Mouse (Mus musculus): ENCODE measurements around the gene Mtss1l. TPM values are rescaled to one million over a fixed set of nuclear protein-coding genes. Genes with fewer than 3 reads are reported as not detected.

Gene Mtss1l
- polyA plus RNA-seq (2016; fragmentation: Nextera tagmentation; extraction: Ambion mirVana) = 8.9 and 10.0 TPM in 2 replicates

DNA sequence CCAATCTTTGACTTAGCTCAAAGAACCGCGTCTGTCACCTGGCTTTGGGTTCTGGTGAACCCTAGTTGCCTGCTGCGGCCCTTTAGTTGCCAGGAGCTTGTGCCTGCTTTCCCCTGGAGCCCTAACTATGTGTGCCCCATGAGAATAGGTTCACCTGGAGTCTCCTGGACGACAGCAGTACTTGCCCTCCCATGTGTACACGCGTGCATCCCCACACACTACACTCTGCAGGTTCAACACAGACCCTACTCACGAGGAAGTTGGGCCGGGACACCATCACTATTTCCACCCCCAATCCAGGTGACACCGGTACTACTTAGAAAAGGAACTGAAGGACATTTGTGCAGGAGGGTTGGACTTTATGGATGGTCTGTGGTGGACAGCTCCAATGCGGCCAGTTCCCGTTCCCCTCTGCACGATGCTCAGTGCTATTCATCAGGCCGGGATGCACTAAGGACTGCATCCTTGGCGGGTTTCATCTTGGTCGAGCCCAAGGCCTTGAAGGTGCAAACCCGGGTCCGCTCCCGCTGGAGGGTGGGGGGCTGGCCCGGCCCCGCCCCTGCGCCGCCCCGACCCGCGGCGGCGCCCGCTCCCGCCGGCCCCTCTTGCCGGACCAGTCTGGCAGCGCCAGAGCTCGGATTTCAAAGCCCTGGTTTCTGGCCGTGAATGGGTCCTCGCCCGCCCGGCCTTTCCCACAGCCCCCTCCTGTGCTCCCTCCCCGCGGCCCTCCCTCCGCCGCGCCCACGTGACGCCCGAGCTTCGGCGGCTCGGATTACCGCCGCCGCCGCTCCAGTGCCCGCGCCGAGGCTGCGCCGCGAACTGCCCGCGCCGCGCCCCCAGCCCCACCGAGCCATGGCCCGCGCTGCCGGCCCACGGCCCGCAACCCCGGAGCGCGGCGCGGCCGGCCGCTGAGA lies at the start of gene Mtss1l:
Gene Mtss1l (plus strand): TSS at position 792 of the 914 bp plus-strand sequence.
- Histone ChIP-seq H3K4me3 (replicated peaks) (peak within 1 kb of the TSS; percentile 80), H3K9me3 (no peaks in the 10 kb centered on the region), H3K4me1 (peaks cover 68% of the 10 kb centered on the region), H3K27me3 (no peaks in the 10 kb centered on the region; the same call in 1 of the 2 replicates), H3K4me2 (peak within 1 kb of the TSS; percentile 77), H3K36me3 (replicated peaks) (peaks cover 5% of the 10 kb centered on the region), H3K27ac (peak within 1 kb of the TSS; percentile 89), H3K9ac (peak within 1 kb of the TSS; percentile 91)
- ATAC-seq (ENCODE audit: low FRiP score) = peak; percentile 90
- 4% methylated on average over 52 of the region's 75 CpGs for WGBS

DNA sequence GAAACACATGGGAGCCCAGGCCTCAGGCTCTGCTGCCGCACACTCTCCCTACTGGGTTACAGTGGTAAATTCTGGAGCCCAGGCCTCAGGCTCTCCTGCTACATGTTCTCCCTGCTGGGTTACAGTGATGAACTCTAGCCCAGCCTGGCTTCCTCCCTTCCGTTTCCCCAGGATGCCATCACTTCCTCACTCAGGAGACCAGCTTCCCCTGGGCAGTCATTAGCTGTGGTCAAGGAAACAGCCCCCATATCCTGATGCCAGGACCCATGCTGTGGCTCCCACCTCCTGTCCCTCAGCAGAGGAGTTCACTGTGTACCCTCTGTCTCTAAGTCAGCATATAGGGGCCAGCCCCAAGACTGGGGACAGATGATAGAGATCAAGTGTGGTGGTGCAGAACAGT lies 49.1 kb upstream of the Mtss1l start:
- Histone ChIP-seq H3K4me3 (replicated peaks) (no peak overlapping the region), H3K36me3 (replicated peaks) (peaks cover 42% of the 10 kb centered on the region), H3K4me2 (no peak overlapping the region), H3K9me3 (no peaks in the 10 kb centered on the region), H3K27me3 (no peaks in the 10 kb centered on the region), H3K27ac (no peak overlapping the region), H3K9ac (no peak overlapping the region), H3K4me1 (no peaks in the 10 kb centered on the region)
- no peak for ATAC-seq (ENCODE audit: low FRiP score)
- WGBS = 85% methylated on average over 2 of the region's 2 CpGs

DNA sequence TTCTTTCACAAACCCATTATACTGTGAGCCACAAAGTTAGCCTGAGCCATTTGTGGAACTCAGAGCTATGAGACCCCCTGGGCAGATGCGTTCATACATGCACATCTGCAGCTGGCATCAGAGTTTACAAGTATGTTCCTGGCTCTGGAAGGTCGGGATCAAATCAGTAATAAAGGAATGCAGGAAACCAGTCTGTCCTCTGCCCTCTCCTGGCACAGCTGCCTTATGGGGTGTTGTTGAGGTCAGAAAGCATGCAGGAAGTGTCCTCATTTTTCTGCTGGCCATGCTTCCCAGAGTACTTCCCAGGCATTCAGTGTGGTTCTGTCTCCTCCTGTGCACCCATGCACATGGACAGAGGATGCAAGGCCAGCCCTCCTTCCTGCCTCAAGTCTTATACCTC lies 48.1 kb upstream of the Mtss1l start:
- H3K4me3 ChIP-seq (replicated peaks) = no peak overlapping the region
- no peaks in the 10 kb centered on the region for H3K9me3 ChIP-seq
- H3K27me3 ChIP-seq = no peaks in the 10 kb centered on the region
- no peak overlapping the region for H3K27ac ChIP-seq
- ATAC-seq (ENCODE audit: low FRiP score) = no peak
- no peak overlapping the region for H3K9ac ChIP-seq
- H3K36me3 ChIP-seq (replicated peaks) = peaks cover 42% of the 10 kb centered on the region
- H3K4me2 ChIP-seq = no peak overlapping the region
- WGBS = 89% methylated on average over 2 of the region's 2 CpGs
- no peaks in the 10 kb centered on the region for H3K4me1 ChIP-seq

GRCm38 (mm10) chr8:110674589-110674988 lies 46.7 kb upstream of the Mtss1l start:
- no peaks in the 10 kb centered on the region for H3K9me3 ChIP-seq
- no peak for ATAC-seq (ENCODE audit: low FRiP score)
- peaks cover 47% of the 10 kb centered on the region for H3K36me3 ChIP-seq (replicated peaks)
- no peak overlapping the region for H3K4me3 ChIP-seq (replicated peaks)
- H3K9ac ChIP-seq = no peak overlapping the region
- H3K27ac ChIP-seq = no peak overlapping the region
- no peaks in the 10 kb centered on the region for H3K4me1 ChIP-seq
- no peaks in the 10 kb centered on the region for H3K27me3 ChIP-seq
- WGBS = 93% methylated on average over 1 of the region's 1 CpGs
- H3K4me2 ChIP-seq = no peak overlapping the region

- no peak for ATAC-seq (ENCODE audit: low FRiP score)
- WGBS = 93% methylated on average over 5 of the region's 5 CpGs
- Histone ChIP-seq H3K9ac (no peak overlapping the region), H3K9me3 (no peaks in the 10 kb centered on the region), H3K4me2 (no peak overlapping the region), H3K27me3 (no peaks in the 10 kb centered on the region), H3K36me3 (replicated peaks) (peaks cover 43% of the 10 kb centered on the region), H3K27ac (no peak overlapping the region), H3K4me3 (replicated peaks) (no peak overlapping the region), H3K4me1 (no peaks in the 10 kb centered on the region)
Observed at GRCm38 (mm10) chr8:110676702-110677101, 44.6 kb upstream of the Mtss1l start.

DNA sequence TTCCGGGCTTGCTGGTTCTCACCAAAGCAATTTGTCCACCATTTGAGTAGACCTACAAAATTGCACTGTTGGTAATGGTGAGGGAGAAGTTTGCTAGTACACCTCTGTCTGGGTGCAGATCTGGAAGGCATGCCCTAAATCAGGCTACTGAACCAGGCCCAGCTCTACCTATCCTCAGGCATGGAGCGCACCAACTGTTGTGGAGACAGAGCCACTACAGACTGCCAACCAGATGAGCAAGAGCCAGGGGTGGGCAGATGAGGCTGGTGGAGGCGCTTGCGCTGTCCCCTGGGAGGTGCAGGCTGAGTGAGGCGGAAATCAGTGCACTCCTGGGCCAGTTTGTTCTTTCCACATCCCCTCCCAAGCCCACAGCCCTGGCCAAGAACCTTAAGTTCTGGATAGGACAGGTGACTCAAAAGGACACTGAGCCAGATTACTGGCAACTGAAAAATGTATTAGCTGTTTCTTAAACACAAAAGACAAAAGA lies 44.1 kb upstream of the Mtss1l start:
- Histone ChIP-seq H3K36me3 (replicated peaks) (peaks cover 38% of the 10 kb centered on the region), H3K9ac (no peak overlapping the region)
- 88% methylated on average over 5 of the region's 5 CpGs for WGBS

GRCm38 (mm10) chr8:110678989-110679388 lies 42.3 kb upstream of the Mtss1l start:
- no peak overlapping the region for H3K4me2 ChIP-seq
- no peaks in the 10 kb centered on the region for H3K9me3 ChIP-seq
- WGBS = 75% methylated on average over 3 of the region's 3 CpGs
- H3K9ac ChIP-seq = no peak overlapping the region
- H3K27ac ChIP-seq = no peak overlapping the region
- ATAC-seq (ENCODE audit: low FRiP score) = no peak
- no peaks in the 10 kb centered on the region for H3K27me3 ChIP-seq
- no peak overlapping the region for H3K4me3 ChIP-seq (replicated peaks)
- H3K4me1 ChIP-seq = no peaks in the 10 kb centered on the region
- peaks cover 43% of the 10 kb centered on the region for H3K36me3 ChIP-seq (replicated peaks)

More for the DNA sequence above, 44.1 kb upstream of the Mtss1l start:
- Histone ChIP-seq H3K27me3 (no peaks in the 10 kb centered on the region), H3K9me3 (no peaks in the 10 kb centered on the region), H3K4me3 (replicated peaks) (no peak overlapping the region), H3K4me2 (no peak overlapping the region), H3K4me1 (no peaks in the 10 kb centered on the region), H3K27ac (no peak overlapping the region)
- ATAC-seq (ENCODE audit: low FRiP score) = no peak

- no peak overlapping the region for H3K9ac ChIP-seq
- H3K27ac ChIP-seq = no peak overlapping the region
- 94% methylated on average over 5 of the region's 5 CpGs for WGBS
- no peaks in the 10 kb centered on the region for H3K4me1 ChIP-seq
- no peaks in the 10 kb centered on the region for H3K9me3 ChIP-seq
- ATAC-seq (ENCODE audit: low FRiP score) = no peak
- no peaks in the 10 kb centered on the region for H3K27me3 ChIP-seq
- peaks cover 46% of the 10 kb centered on the region for H3K36me3 ChIP-seq (replicated peaks)
- H3K4me2 ChIP-seq = no peak overlapping the region
- no peak overlapping the region for H3K4me3 ChIP-seq (replicated peaks)
Observed at GRCm38 (mm10) chr8:110687726-110688125, 33.5 kb upstream of the Mtss1l start.

- 81% methylated on average over 9 of the region's 9 CpGs for WGBS
- H3K9ac ChIP-seq = no peak overlapping the region
- H3K4me3 ChIP-seq (replicated peaks) = no peak overlapping the region
- no peaks in the 10 kb centered on the region for H3K27me3 ChIP-seq
- no peaks in the 10 kb centered on the region for H3K4me1 ChIP-seq
- ATAC-seq (ENCODE audit: low FRiP score) = no peak
- H3K36me3 ChIP-seq (replicated peaks) = peaks cover 29% of the 10 kb centered on the region
- H3K4me2 ChIP-seq = no peak overlapping the region
- no peak overlapping the region for H3K27ac ChIP-seq
- H3K9me3 ChIP-seq = no peaks in the 10 kb centered on the region
Observed at GRCm38 (mm10) chr8:110689961-110690360, 31.3 kb upstream of the Mtss1l start.

- no peak for ATAC-seq (ENCODE audit: low FRiP score)
- WGBS = 80% methylated on average over 5 of the region's 5 CpGs
- Histone ChIP-seq H3K4me3 (replicated peaks) (no peak overlapping the region), H3K4me2 (no peak overlapping the region), H3K9ac (no peak overlapping the region), H3K4me1 (no peaks in the 10 kb centered on the region), H3K36me3 (replicated peaks) (peaks cover 15% of the 10 kb centered on the region), H3K9me3 (no peaks in the 10 kb centered on the region), H3K27me3 (no peaks in the 10 kb centered on the region), H3K27ac (no peak overlapping the region)
Observed at GRCm38 (mm10) chr8:110694226-110694625, 27.1 kb upstream of the Mtss1l start.

DNA sequence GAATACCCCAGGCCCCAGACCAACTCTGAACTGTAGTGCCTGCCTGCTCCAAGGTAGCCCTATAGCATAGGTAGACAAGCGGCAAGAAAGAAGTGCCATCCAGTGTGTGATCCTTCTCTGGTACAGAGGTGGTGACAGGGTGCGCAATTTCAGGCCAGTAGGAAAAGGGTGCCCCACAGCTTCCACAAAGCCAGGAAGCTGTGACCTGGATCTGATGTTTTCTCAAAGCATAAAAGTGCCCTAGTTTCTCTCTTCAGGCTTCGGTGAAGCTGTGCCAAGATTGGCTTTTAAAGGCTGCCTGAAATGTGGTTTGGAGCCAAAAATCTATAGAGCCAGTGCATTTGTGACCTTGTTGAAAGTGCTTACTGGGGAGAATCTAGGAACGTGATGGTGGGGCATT lies 26.4 kb upstream of the Mtss1l start:
- Histone ChIP-seq H3K27me3 (no peaks in the 10 kb centered on the region), H3K36me3 (replicated peaks) (peaks cover 11% of the 10 kb centered on the region; the same call in 1 of the 2 replicates), H3K9ac (no peak overlapping the region), H3K4me1 (no peaks in the 10 kb centered on the region), H3K9me3 (no peaks in the 10 kb centered on the region), H3K27ac (no peak overlapping the region), H3K4me3 (replicated peaks) (no peak overlapping the region), H3K4me2 (no peak overlapping the region)
- ATAC-seq (ENCODE audit: low FRiP score) = no peak
- 98% methylated on average over 4 of the region's 4 CpGs for WGBS

DNA sequence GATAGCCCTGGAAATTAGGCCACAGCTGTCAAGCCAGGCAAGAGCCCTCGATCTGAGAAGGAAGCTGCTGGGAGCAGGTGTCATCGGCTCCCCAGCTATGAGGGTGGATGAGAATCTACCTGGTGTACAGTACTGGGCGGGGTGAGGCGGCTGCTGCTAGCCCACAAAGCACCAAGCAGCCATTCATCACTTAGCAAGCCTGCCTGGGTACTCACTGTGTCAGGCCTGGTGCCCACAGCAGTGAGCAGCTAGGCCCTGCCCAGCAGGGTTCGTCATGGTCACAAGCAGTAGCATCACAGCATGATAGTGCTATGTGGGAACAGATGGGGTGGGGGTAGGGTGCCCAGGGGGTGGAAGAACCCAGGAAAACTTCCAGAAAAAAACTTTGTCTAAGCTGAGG lies 25.8 kb upstream of the Mtss1l start:
- WGBS = 84% methylated on average over 5 of the region's 5 CpGs

GRCm38 (mm10) chr8:110696051-110696450 lies 25.2 kb upstream of the Mtss1l start:
- Histone ChIP-seq H3K4me1 (no peaks in the 10 kb centered on the region), H3K4me2 (no peak overlapping the region), H3K4me3 (replicated peaks) (no peak overlapping the region), H3K9me3 (no peaks in the 10 kb centered on the region), H3K27me3 (no peaks in the 10 kb centered on the region), H3K36me3 (replicated peaks) (peaks cover 10% of the 10 kb centered on the region; the same call in 1 of the 2 replicates), H3K27ac (no peak overlapping the region), H3K9ac (no peak overlapping the region)
- WGBS = 92% methylated on average over 4 of the region's 4 CpGs
- ATAC-seq (ENCODE audit: low FRiP score) = no peak

More for the DNA sequence above, 25.8 kb upstream of the Mtss1l start:
- Histone ChIP-seq H3K27ac (no peak overlapping the region), H3K4me1 (no peaks in the 10 kb centered on the region), H3K9ac (no peak overlapping the region), H3K36me3 (replicated peaks) (peaks cover 11% of the 10 kb centered on the region; the same call in 1 of the 2 replicates), H3K4me3 (replicated peaks) (no peak overlapping the region), H3K4me2 (no peak overlapping the region), H3K27me3 (no peaks in the 10 kb centered on the region), H3K9me3 (no peaks in the 10 kb centered on the region)
- ATAC-seq (ENCODE audit: low FRiP score) = no peak

Data from forebrain, embryonic 12.5 days (tissue).